Mouse (Mus musculus) activated CD4-positive, CD25-positive, alpha-beta regulatory T cell, adult 9 weeks (primary cell): ENCODE results near the gene Rdh16f2. TPM values are rescaled to one million over a fixed set of nuclear protein-coding genes. Genes with fewer than 3 reads are reported as not detected.

Experiments used
- polyA plus RNA-seq: library from polyadenylated mRNA; unstranded; fragments of 100-300 nt; shearing (Covaris generic); gene quantifications from one replicate; pipeline ENCODE4 v1.2.1, GENCODE M21; 2017

Rdh16f2 gene
- polyA plus RNA-seq = not detected

GRCm38 (mm10) chr10:127866232-127866631 is at the start of gene Rdh16f2:
TSS of gene Rdh16f2 (plus strand) at chr10:127866474.

GRCm38 (mm10) chr10:127849628-127850027 is 16.6 kb upstream of the Rdh16f2 start, which contains the start of gene Rdh19:
TSS of gene Rdh19 (plus strand) at chr10:127849928.

GRCm38 (mm10) chr10:127888605-127889004 is 22.3 kb downstream of the Rdh16f2 start, which contains the start of gene Rdh7:
TSS of gene Rdh7 (minus strand) at chr10:127888817.

GRCm38 (mm10) chr10:127898218-127898617 is 31.9 kb downstream of the Rdh16f2 start, which contains the start of gene Sdr9c7:
TSS of gene Sdr9c7 (plus strand) at chr10:127898518.

Other genes starting within 250 kb of the Rdh16f2 start
- gene Lrp1, start 245.3 kb upstream of the Rdh16f2 start, polyA plus RNA-seq = 1.4 TPM
- gene Stat6, start 223.5 kb upstream of the Rdh16f2 start, polyA plus RNA-seq = 291 TPM
- gene Nemp1, start 199.6 kb upstream of the Rdh16f2 start, polyA plus RNA-seq = 13.9 TPM
- 73.1 TPM for gene Nab2, start 197.9 kb upstream of the Rdh16f2 start, polyA plus RNA-seq
- 0.11 TPM for gene Myo1a, start 161.3 kb upstream of the Rdh16f2 start, polyA plus RNA-seq
- not detected for gene Tac2, start 142.0 kb upstream of the Rdh16f2 start, polyA plus RNA-seq
- gene Zbtb39, start 126.9 kb upstream of the Rdh16f2 start, polyA plus RNA-seq = 0.28 TPM
- 0.09 TPM for gene Gpr182, start 114.7 kb upstream of the Rdh16f2 start, polyA plus RNA-seq
- 0.17 TPM for gene Rdh1, start 106.8 kb upstream of the Rdh16f2 start, polyA plus RNA-seq
- 0.13 TPM for gene Rdh16f1, start 106.7 kb upstream of the Rdh16f2 start, polyA plus RNA-seq
- gene Rdh9, start 90.1 kb upstream of the Rdh16f2 start, polyA plus RNA-seq = not detected
- gene Rdh16, start 65.3 kb upstream of the Rdh16f2 start, polyA plus RNA-seq = not detected
- not detected for gene Rdh19, start 16.5 kb upstream of the Rdh16f2 start, polyA plus RNA-seq
- not detected for gene Rdh7, start 22.3 kb downstream of the Rdh16f2 start, polyA plus RNA-seq
- gene Sdr9c7, start 32.0 kb downstream of the Rdh16f2 start, polyA plus RNA-seq = not detected
- not detected for gene Hsd17b6, start 141.1 kb downstream of the Rdh16f2 start, polyA plus RNA-seq
- gene Prim1, start 148.7 kb downstream of the Rdh16f2 start, polyA plus RNA-seq = 20.3 TPM
- gene Naca, start 169.1 kb downstream of the Rdh16f2 start, polyA plus RNA-seq = 675 TPM
- gene Ptges3, start 192.5 kb downstream of the Rdh16f2 start, polyA plus RNA-seq = 94.5 TPM
- gene Atp5b, start 216.8 kb downstream of the Rdh16f2 start, polyA plus RNA-seq = 1,218 TPM
- 80.6 TPM for gene Baz2a, start 225.1 kb downstream of the Rdh16f2 start, polyA plus RNA-seq